Mouse (Mus musculus): ENCODE results near the gene Amy2a1.
"Not testable (repeated sequence)": the region's sequence is repeated elsewhere in the genome, so short reads cannot be mapped to it uniquely, and the experiment has no call there.

Gene Amy2a1

DNA sequence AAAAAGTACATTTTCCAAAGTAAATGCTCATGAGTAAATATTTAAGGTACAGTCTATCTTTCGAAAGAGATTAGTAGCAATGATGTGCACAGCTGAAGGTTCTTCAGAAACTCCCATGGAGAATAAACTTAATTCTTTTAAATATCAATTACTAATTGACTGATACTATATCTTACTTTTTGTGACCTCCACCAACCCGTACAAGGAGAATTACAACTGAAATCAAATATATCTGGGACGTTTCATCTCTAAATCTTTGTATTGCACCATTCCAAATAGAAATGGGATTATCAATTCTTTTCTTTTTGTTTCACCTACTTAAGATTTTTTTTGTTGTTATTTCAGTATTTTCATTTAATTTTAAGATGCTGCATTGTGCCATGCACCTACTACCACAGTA lies at the start of gene Amy2a1:
Amy2a1 (minus strand) TSS at position 101 of the 400 bp plus-strand sequence.
- DNase-seq (ENCODE audit: extremely low spot score) = not testable (repeated sequence)

DNA sequence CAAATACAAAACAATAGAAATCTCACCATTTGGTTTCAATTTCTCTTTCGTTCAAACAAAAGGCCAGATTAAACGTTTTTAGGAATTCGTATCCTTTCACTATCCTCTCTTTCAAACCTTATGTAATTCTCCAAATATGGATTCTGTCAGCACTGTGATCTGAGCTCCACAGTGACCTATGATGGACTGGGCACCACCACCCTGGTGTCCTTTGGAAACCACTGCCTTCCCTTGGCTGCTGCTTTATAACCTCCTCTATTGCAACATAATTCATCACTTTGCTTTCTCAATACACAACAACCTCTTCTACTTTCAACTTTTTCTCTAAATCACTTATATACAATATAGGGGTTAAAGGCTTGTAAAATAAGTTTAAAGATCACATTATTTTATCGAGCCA lies 42.4 kb upstream of the Amy2a1 start:
- no peak for DNase-seq (ENCODE audit: extremely low spot score)

DNA sequence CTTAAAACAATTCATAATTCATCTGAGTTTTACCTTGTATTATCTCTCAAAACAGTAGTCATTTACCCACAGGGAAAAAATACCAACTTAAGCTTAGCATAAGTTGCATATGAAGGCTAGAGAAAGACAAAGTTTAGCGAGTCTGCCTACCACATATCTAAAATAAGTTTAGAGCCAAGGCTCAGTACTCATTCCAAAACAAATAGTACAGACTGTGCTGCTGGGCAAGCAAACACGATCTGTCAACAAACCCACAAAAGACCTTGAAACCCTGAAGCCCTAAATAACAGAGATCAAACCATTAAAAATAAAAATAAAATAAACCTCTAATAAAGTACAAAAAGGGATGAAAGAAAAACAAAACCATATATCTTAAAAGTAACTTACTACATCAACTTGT lies 41.9 kb upstream of the Amy2a1 start:
- no peak for DNase-seq (ENCODE audit: extremely low spot score)

DNA sequence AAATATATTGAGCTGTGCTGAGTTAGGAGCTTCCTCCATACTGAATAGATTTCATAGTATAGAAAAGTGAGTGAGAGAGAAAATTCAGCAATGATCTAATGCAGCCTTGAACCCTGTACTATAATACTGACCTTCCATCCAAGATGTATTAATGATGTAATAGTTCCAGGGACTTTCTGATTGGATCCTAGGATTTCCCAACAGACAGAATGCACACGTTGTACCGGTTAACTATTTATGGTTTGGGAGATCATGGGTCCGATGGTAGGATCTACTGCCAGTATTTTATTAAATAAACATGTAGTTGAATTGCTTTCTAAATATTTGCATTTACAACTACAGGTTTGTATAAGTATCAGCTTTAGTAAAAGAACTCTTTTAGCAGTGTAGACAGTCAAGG lies 39.9 kb upstream of the Amy2a1 start:
- DNase-seq (ENCODE audit: extremely low spot score) = no peak

DNA sequence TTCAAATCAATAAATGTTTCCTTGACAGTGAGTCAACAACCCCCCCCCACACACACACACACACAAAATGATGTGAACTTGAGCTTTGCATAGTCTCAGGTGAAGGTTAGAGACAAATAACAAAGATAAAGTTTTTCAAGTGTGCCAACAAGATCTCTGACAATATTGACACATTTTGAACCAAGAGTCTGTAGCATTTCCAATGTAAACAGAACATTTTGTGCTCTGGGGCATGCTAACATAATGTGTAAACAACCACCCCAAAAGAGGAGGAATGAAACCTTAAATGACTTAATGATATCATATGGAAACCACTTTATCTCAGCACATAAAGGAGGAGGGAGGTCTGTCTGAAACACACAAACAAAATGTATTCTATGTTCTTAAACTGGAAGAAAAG lies 7.5 kb upstream of the Amy2a1 start:
- no peak for DNase-seq (ENCODE audit: extremely low spot score)
